Mouse (Mus musculus): ENCODE measurements at regions not wholly inside any gene's neighbourhood (a gene's known extent, or its start where the extent isn't known, plus 50 kb on each side); places are given as distances from the start of the nearest gene placed in this dataset.

DNA sequence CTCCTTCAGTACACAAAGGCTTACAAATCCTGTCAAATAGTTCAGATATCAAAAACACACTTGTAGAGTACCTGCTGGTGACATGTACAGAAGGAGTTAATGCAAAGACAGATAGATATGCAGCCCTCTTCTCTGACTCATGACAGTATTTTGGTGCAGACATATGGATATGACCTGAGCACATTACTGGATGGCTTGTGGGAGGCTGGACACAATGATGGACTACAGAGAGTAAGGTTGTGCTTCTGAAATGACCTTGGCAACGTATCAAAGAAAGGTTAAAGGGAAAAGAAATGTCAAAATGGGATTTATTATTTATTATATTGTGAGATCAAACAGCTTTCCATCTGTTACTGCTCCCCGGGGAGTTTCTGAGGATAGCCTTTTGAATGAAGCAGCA is 482.7 kb upstream of the Smim15 start:
- Histone ChIP-seq H3K9me3 (replicated peaks; ENCODE audit: insufficient read depth, low read length) (no peaks in the 10 kb centered on the region), H3K4me1 (ENCODE audit: control insufficient read depth in 1 of 2, insufficient read depth in 2 of 2, low read length in 2 of 2) (no peaks in the 10 kb centered on the region), H3K4me3 (ENCODE audit: control insufficient read depth in 1 of 2, insufficient read depth in 1 of 2, low read depth in 2 of 2, low read length in 2 of 2) (no peak overlapping the region), H3K9ac (ENCODE audit: control insufficient read depth, low read depth, low read length, poor library complexity, severe bottlenecking) (no peak overlapping the region), H3K36me3 (ENCODE audit: control insufficient read depth in 1 of 2, insufficient read depth in 2 of 2, low read length in 2 of 2) (no peaks in the 10 kb centered on the region), H3K27me3 (ENCODE audit: control insufficient read depth in 1 of 2, insufficient read depth in 2 of 2, low read length in 2 of 2) (peaks cover 0 to 1% of the 10 kb centered on the region in 2 experiments; a peak in 2 of 4 replicates), H3K27ac (ENCODE audit: control insufficient read depth, low read depth, low read length) (no peak overlapping the region), H3K79me2 (ENCODE audit: control insufficient read depth, insufficient read depth, low read length, poor library complexity) (no peaks in the 10 kb centered on the region)
- TF ChIP-seq ZMIZ1 (IDR thresholded peaks at IDR 0.05; ENCODE audit: low read depth, low read length) (no peak), POLR2AphosphoS5 (IDR thresholded peaks at IDR 0.05; ENCODE audit: borderline replicate concordance, low read depth, low read length) (no peak), KAT2A (conservative IDR thresholded peaks at IDR 0.05; ENCODE audit: low read depth, low read length) (no peak), MAZ (IDR thresholded peaks at IDR 0.05; ENCODE audit: low read depth, low read length) (no peak), ELF1 (IDR thresholded peaks at IDR 0.05; ENCODE audit: low read depth, low read length) (no peak), TCF12 (IDR thresholded peaks at IDR 0.05; ENCODE audit: low read depth, low read length) (no peak), POLR2AphosphoS2 (IDR thresholded peaks at IDR 0.05; ENCODE audit: low read length) (no peak), RCOR1 (IDR thresholded peaks at IDR 0.05; ENCODE audit: low read depth, low read length) (no peak), SIN3A (IDR thresholded peaks at IDR 0.05; ENCODE audit: low read length) (no peak), NRF1 (IDR thresholded peaks at IDR 0.05; ENCODE audit: insufficient read depth, low read depth, low read length, poor library complexity, severe bottlenecking) (no peak), POLR2A (IDR thresholded peaks at IDR 0.05; ENCODE audit: control insufficient read depth in 1 of 2, insufficient read depth in 1 of 2, low read depth in 1 of 2, low read length in 2 of 2, poor library complexity in 1 of 2) (no peak), ZC3H11A (IDR thresholded peaks at IDR 0.05; ENCODE audit: low read depth, low read length) (no peak), HCFC1 (IDR thresholded peaks at IDR 0.05; ENCODE audit: low read depth, low read length) (no peak), TAL1 (IDR thresholded peaks at IDR 0.05; ENCODE audit: low read length) (no peak), USF2 (IDR thresholded peaks at IDR 0.05; ENCODE audit: borderline replicate concordance in 1 of 2, insufficient read depth in 1 of 2, low read depth in 1 of 2, low read length in 2 of 2) (no peak), TBP (IDR thresholded peaks at IDR 0.05; ENCODE audit: low read depth, low read length) (no peak), USF1 (IDR thresholded peaks at IDR 0.05; ENCODE audit: low read depth, low read length) (no peak)
- DNase-seq (ENCODE audit: low read depth, low spot score), result no peak

- DNase-seq (ENCODE audit: low read depth, low spot score), result no peak
- Histone ChIP-seq H3K9me3 (replicated peaks; ENCODE audit: insufficient read depth, low read length) (no peaks in the 10 kb centered on the region), H3K4me3 (ENCODE audit: control insufficient read depth in 1 of 2, insufficient read depth in 1 of 2, low read depth in 2 of 2, low read length in 2 of 2) (no peak overlapping the region), H3K27me3 (ENCODE audit: control insufficient read depth in 1 of 2, insufficient read depth in 2 of 2, low read length in 2 of 2) (peaks cover 0 to 4% of the 10 kb centered on the region in 2 experiments; a peak in 2 of 4 replicates), H3K79me2 (ENCODE audit: control insufficient read depth, insufficient read depth, low read length, poor library complexity) (no peaks in the 10 kb centered on the region), H3K4me1 (ENCODE audit: control insufficient read depth in 1 of 2, insufficient read depth in 2 of 2, low read length in 2 of 2) (no peaks in the 10 kb centered on the region), H3K36me3 (ENCODE audit: control insufficient read depth in 1 of 2, insufficient read depth in 2 of 2, low read length in 2 of 2) (no peaks in the 10 kb centered on the region), H3K27ac (ENCODE audit: control insufficient read depth, low read depth, low read length) (no peak overlapping the region), H3K9ac (ENCODE audit: control insufficient read depth, low read depth, low read length, poor library complexity, severe bottlenecking) (no peak overlapping the region)
- TF ChIP-seq MXI1 (IDR thresholded peaks at IDR 0.05; ENCODE audit: low read depth, low read length) (no peak), NRF1 (IDR thresholded peaks at IDR 0.05; ENCODE audit: insufficient read depth, low read depth, low read length, poor library complexity, severe bottlenecking) (no peak), CTCF (IDR thresholded peaks at IDR 0.05 in 2 of 3, conservative IDR thresholded peaks at IDR 0.05 in 1 of 3; ENCODE audit: control insufficient read depth in 1 of 3, insufficient read depth in 1 of 3, low read depth in 2 of 3, low read length in 3 of 3, poor library complexity in 1 of 3, severe bottlenecking in 1 of 3) (no peak), ETS1 (IDR thresholded peaks at IDR 0.05; ENCODE audit: low read depth, low read length) (no peak), POLR2AphosphoS2 (IDR thresholded peaks at IDR 0.05; ENCODE audit: low read length) (no peak), KAT2A (conservative IDR thresholded peaks at IDR 0.05; ENCODE audit: low read depth, low read length) (no peak), ZKSCAN1 (IDR thresholded peaks at IDR 0.05; ENCODE audit: low read depth, low read length) (no peak), MYB (IDR thresholded peaks at IDR 0.05; ENCODE audit: low read depth, low read length) (no peak), ZMIZ1 (IDR thresholded peaks at IDR 0.05; ENCODE audit: low read depth, low read length) (no peak), USF2 (IDR thresholded peaks at IDR 0.05; ENCODE audit: borderline replicate concordance in 1 of 2, insufficient read depth in 1 of 2, low read depth in 1 of 2, low read length in 2 of 2) (no peak), MAX (IDR thresholded peaks at IDR 0.05; ENCODE audit: low read length) (no peak), HCFC1 (IDR thresholded peaks at IDR 0.05; ENCODE audit: low read depth, low read length) (no peak), EP300 (IDR thresholded peaks at IDR 0.05; ENCODE audit: low read depth in 1 of 2, low read length in 2 of 2) (no peak)
These were observed 488.3 kb upstream of the Smim15 start for GRCm38 (mm10) chr13:107555958-107556357.
